Mouse (Mus musculus) cerebellum, adult 11-12 months (tissue): ENCODE results near the gene Sft2d1.

Experiments
- DNase-seq: peaks from one replicate; pipeline ENCODE4 v3.0.0; 2022

Sft2d1 gene

GRCm38 (mm10) chr17:8310838-8311614 is at the start of gene Sft2d1:
TSS of gene Sft2d1 (plus strand) at chr17:8311102.
- DNase-seq: peak; percentile 97

GRCm38 (mm10) chr17:8264638-8265037 is 46.3 kb upstream of the Sft2d1 start:
- DNase-seq: peak; percentile 41

DNA sequence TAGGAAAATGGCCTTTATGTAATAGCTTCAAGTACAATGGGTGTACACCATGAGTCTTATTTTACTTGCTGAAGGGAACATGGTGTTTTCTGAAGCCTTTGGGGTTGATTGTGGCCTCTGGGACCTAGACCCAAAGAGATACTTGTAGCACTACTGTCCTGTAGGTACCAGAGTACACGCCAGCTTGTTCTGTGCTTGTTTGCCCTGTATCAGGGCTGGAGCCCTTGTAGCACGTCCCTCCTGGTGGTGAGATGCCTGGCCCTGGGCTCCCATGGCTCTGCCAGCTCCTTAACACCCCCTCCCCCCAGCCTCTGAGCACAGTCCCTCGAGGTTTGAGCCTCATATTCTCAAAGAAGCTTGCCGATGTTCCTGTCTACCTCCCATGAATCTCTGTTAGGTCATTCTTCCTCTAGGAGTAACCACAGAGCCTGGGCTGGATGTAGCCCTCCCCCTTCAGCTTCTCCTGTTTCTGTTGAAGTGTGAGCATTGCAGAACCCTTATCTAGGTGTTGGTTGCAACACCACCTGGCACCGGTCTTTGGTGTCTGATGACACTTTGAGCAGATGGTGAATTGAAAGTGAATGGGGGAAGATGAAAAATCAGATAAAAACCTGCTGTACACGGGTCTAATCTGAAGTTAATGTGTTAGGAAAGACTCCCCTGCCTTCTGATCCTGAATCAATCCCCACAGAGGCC is 38.7 kb upstream of the Sft2d1 start:
- no peak for DNase-seq

GRCm38 (mm10) chr17:8272951-8273350 is 38.0 kb upstream of the Sft2d1 start:
- DNase-seq: no peak

DNA sequence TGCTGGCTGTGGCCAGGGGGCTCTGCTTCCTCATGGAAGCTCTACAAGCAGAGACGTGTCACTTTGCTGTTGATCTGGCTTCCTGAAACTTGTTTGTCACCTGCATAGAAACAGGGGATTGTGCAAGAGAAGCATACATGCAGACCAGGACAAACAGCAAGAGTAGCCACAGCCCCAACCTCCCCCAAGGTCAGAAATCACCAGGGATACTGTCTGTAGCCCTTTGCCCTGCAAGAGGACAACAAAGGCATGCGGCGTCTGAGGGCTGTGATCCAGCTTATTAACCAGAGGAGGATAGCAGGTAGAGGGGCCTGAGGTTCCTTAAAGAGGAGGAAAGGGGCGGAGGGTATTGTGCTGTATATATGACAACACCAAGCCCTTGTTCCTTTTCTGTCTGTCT is 34.8 kb upstream of the Sft2d1 start:
- DNase-seq: no peak

DNA sequence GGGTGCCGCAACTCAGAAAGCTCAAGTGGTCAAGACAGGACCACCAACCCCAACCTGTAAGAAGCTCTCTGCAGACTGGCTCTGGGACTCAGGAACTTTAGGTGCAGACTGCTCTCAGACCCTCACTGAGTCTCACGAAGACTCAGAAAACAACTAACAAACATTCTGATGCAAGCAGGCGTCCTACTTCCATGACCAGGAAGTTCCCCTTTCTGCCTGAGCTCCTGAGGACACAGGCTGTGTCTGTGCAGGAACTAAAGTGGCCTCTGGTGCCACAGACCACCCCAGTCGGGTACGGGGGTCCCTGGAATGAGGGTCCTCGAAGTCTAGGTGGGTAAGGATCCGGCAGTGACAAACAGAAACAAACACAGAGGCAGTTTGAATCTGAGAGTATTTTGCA is 34.2 kb upstream of the Sft2d1 start:
- DNase-seq: no peak

DNA sequence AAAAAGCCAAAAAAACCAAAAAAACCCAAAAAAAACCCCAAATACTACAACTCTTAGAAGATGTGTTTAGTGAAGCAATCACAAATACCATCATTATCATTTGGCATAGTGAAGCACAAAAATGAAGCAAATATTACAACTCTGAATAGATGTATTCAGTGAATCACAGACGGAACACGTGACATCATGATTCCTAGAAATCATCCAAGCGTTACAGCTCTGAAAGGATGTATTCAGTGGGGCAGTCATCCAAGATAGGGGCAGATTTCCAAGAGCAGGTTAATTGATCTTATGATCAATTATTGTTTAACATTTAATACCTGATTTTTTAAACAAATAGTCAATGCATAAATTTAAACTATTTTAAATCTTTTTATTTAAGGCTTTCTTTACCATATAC is 33.6 kb upstream of the Sft2d1 start:
- DNase-seq: no peak

GRCm38 (mm10) chr17:8278356-8278755 is 32.5 kb upstream of the Sft2d1 start:
- no peak for DNase-seq

DNA sequence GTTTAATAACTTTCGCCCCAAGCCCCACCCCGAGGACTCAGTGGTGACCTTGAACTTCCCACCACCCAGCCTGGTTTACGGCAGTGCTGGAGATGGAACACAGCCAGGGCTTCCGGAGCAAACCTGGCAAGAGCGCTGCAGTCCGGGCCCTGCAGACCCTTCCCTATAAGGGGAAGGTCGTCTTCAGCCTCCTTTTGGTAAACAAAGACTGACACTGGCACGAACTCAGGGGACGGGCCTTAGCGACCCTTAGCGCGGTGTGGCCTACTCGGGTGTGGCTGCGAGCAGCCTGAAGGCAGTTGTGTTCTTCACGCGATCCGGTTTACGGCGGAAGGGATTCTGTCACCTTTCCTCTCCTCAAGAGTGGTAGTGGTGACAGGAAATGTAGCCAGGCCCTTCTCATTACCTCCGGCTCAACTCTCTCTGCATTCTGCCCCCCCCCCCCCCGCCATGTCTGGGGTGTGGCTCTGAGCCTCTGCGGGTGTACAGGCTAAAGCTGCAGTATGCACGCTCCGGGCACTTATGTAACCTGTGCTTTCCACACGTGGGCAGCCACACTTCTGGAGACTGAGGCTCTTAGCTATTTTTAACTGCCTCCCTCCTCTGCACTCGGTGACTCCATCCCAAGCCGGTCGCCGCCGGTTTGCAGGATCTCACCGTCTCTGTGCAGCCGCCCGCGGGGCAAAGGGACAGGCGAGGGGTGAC is 27.9 kb upstream of the Sft2d1 start, which contains the start of gene Mpc1:
Gene Mpc1 (plus strand): TSS at position 84 of the 705 bp plus-strand sequence.
- peak; percentile 98 for DNase-seq

- peak; percentile 98 for DNase-seq
Observed at GRCm38 (mm10) chr17:8283526-8284253, 27.2 kb upstream of the Sft2d1 start.

GRCm38 (mm10) chr17:8284254-8284661 is 26.6 kb upstream of the Sft2d1 start:
- DNase-seq: no peak

DNA sequence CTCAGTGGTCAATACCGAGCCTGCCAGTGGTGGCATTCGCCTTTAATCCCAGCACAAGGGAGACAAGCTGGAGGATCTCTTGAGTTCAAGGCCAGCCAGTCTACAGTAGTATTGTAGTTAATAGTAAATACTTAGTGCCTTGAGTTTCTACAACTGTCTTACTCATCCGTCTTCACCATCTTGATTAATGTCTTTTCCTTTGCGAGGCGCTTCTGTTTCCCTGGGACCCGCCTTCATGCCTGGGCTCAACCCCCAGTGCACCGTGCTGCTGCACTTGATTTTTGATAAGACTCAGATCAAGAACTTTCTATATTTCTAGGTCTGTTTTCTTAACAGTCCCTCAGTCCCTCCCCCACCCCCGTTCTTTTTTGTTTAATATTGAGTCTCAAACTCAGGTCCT is 25.8 kb upstream of the Sft2d1 start:
- DNase-seq: no peak

DNA sequence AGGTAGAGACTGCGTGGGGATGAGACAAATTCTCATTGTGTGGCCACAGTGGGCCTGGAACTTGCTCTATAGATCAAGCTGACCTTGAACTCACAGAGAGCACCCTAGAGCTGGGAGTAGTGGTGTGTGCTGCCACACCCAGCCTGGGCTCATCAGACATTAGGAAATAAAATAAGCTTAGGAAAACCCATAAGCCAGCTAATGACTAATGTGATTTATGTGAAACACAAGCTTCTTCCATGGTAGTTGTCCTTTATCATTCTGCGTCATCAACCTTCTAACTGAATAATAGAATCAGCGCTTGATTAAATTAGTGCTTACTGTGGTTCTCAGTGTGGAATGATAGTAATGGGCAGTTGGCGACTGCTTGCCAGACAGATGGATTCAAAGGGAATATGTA is 23.9 kb upstream of the Sft2d1 start:
- no peak for DNase-seq

DNA sequence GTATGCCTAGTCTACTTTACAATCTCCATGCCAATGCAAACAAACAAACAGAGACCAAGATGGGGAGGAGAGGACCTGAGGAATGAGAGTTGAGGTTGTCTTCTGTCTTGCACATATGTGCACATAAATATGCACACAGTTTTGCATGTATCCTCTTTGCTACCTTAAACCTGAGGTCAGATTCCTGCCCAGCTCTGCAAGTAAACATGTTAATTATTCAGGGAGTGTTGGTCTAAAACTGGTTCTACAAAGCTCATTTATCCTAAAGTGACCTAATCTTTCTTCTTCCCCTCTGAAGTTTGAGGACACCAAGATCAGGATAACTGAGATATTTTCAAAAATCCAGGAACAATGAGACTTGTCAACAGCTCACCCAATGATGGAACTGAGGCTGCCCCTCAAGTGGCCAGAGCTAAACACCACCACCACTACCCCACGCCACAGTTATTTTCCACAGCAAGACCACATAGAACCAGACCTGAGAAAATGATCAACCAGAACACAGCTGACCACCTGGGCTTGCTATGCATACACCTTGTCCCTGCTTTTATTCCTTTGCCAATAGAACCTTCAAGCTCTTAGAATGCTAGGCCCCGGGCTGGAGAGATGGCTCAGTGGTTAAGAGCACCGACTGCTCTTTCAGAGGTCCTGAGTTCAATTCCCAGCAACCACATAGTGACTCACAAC is 20.8 kb upstream of the Sft2d1 start:
- DNase-seq: no peak

- no peak for DNase-seq
Observed at GRCm38 (mm10) chr17:8290736-8291135, 20.2 kb upstream of the Sft2d1 start.

- no peak for DNase-seq
Observed at GRCm38 (mm10) chr17:8295825-8296224, 15.1 kb upstream of the Sft2d1 start.

- no peak for DNase-seq
Observed at GRCm38 (mm10) chr17:8296313-8296844, 14.5 kb upstream of the Sft2d1 start.

- no peak for DNase-seq
Observed at GRCm38 (mm10) chr17:8297746-8298145, 13.2 kb upstream of the Sft2d1 start.

- no peak for DNase-seq
Observed at GRCm38 (mm10) chr17:8298281-8298680, 12.6 kb upstream of the Sft2d1 start.

DNA sequence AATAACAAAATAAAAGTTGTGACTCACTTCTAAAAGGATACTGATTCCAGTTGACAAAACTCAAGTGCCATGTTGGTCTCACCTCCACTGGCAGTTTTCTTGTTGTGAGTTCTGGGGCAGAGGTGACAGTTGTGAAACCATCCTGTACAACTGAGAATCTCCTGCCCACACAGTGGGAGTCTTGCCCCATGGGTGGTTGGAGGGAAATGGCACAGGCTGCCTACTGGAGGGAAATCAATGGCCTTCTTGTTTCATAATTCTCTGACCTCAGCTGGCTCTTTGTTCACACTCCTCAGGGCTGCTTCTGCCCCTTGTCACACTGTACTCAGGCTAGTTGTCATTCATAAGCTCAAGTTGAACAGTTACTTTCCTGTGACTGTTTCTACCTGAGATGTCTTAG is 11.4 kb upstream of the Sft2d1 start:
- no peak for DNase-seq

DNA sequence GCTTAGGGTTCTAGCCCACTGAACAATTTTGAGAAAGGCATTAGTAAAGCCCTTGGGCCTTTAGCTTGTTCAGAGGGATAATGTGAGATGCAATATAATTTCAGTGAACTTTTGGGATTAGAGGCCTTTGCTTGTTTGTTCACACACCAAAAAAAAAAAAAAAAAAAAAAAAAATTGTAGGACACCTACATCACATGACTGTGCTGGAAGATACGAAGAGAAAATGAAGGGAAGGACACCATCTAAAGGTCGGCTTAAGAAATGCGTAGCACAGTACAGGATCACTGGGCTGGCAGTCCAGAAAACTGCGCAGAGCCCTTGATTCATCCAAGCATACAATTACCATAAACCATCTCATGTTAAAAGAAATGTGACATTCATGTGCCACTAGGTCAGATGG is 9.4 kb upstream of the Sft2d1 start:
- DNase-seq: no peak

DNA sequence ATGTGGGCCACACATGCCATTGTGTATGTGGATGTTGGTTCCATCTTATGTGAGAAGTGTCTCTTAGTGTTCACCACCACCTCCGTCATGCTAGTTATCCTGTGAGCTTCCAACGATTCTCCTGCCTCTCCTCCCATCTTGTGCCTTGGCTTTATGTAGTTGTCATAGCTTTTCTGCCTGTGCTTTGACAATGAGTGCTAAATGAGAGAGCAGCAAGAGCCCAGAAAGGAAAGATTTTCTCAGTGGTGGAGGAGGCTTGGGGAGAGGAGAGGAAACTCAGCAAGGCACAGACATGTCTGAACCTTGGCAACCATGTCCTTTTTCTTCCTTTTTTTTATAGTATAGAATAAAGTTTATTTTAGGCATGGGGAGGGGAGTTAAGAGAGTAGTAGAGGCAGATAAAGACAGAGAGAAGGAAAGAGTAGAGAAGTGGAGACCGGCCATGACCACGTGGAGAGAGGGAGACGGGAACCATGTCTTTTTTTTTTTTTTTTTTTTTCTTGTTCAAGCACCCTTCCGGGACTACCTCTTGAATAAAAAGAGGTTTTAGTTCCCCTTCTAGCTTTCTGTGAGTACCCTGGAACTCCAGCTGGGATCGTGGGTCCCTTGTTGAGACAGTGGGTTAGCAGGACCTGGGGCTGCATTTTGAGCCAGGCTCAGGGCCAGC is 8.0 kb upstream of the Sft2d1 start:
- no peak for DNase-seq
